Mouse (Mus musculus) CH12.LX (cell line): ENCODE data around the gene Abhd4.

Experiments used
- CHD2 ChIP-seq: IDR thresholded peaks from 2 replicates; pipeline ENCODE4 v1.6.1; 2011; ENCODE audit warnings: low read length, improper control_type of control experiment
- CTCF ChIP-seq, 2 experiments: IDR thresholded peaks in 1 of 2; conservative IDR thresholded peaks in 1 of 2; 2 replicates each; pipeline ENCODE4 v1.5.1; 2011 to 2012; ENCODE audit warnings: low read depth in 2 of 2, low read length in 2 of 2, improper control_type of control experiment in 1 of 2, inconsistent platforms in 1 of 2, mild to moderate bottlenecking in 1 of 2, moderate library complexity in 1 of 2
- EP300 ChIP-seq: IDR thresholded peaks from 2 replicates; pipeline ENCODE4 v1.6.1; 2011; ENCODE audit warnings: low read length, improper control_type of control experiment
- MEF2A ChIP-seq: IDR thresholded peaks from 2 replicates; pipeline ENCODE4 v1.6.1; 2014; ENCODE audit warnings: low read depth, mild to moderate bottlenecking, inconsistent platforms, low read length, improper control_type of control experiment, borderline replicate concordance
- RAD21 ChIP-seq: IDR thresholded peaks from 2 replicates; pipeline ENCODE4 v1.6.1; 2011; ENCODE audit warnings: low read depth, mild to moderate bottlenecking, low read length, improper control_type of control experiment, moderate library complexity
- USF1 ChIP-seq: IDR thresholded peaks from 2 replicates; pipeline ENCODE4 v1.6.1; 2014; ENCODE audit warnings: low read depth, mild to moderate bottlenecking, inconsistent platforms, low read length, improper control_type of control experiment

DNA sequence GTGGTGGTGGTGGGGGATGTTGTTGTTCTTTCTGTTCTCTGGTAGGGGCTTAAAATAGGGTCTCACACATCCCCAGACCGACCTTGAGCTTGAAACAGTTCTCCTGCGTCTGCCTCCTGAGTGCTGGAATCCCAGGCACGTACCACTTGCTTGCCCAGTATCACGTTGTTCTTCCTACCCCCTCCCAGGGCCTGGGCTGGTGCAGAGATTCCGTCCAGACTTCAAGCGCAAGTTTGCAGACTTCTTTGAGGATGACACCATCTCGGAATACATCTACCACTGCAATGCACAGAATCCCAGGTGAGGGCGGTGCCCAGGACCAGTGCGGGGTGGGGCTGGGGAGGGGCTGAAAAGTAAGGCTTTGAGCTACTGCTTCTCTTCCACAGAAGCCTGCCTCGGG, 11.1 kb downstream of the Abhd4 start:
- TF ChIP-seq RAD21 (no peak), CHD2 (no peak), EP300 (no peak), CTCF (conservative IDR thresholded peaks at IDR 0.05 in 1 of 2, IDR thresholded peaks at IDR 0.05 in 1 of 2; ENCODE audit: low read depth in 2 of 2, low read length in 2 of 2) (no peak), MEF2A (no peak), USF1 (no peak)
